Mouse (Mus musculus) stomach, embryonic 16.5 days (tissue): ENCODE data around the gene Tshz2. TPM values are rescaled to one million over a fixed set of nuclear protein-coding genes. Genes with fewer than 3 reads are reported as not detected.

Experiments
- ATAC-seq: fragments of 200-750 bp; cut with Nextera tagmentation; 2 replicates; pipeline ENCODE4 v1.8.0; 2017; ENCODE audit warnings: moderate number of reproducible peaks, moderate TSS enrichment; ENCODE audit not compliant: insufficient read depth, low FRiP score
- H3K27ac ChIP-seq: fragments of 300-500 bp; sonication (generic); 2 replicates; pipeline ENCODE4 v1.5.1; 2014; ENCODE audit warnings: low read length
- H3K27me3 ChIP-seq: fragments of 300-500 bp; sonication (generic); 2 replicates; pipeline ENCODE4 v1.6.1; 2014; ENCODE audit warnings: low read length, control low read depth, mixed read lengths; ENCODE audit not compliant: control insufficient read depth, insufficient read depth
- H3K36me3 ChIP-seq: fragments of 300-500 bp; sonication (generic); 2 replicates; pipeline ENCODE4 v1.6.1; 2014; ENCODE audit warnings: low read length; ENCODE audit not compliant: control insufficient read depth, insufficient read depth
- H3K4me1 ChIP-seq: fragments of 300-500 bp; sonication (generic); 2 replicates; pipeline ENCODE4 v1.6.1; 2014; ENCODE audit warnings: low read length, control low read depth, mixed read lengths; ENCODE audit not compliant: control insufficient read depth, insufficient read depth
- H3K4me2 ChIP-seq: fragments of 300-500 bp; sonication (generic); 2 replicates; pipeline ENCODE4 v1.6.1; 2014; ENCODE audit warnings: low read depth, low read length, mixed read lengths
- H3K4me3 ChIP-seq: fragments of 300-500 bp; sonication (generic); replicated peaks from 2 replicates; pipeline ENCODE4 v1.5.1; 2014; ENCODE audit warnings: mild to moderate bottlenecking, low read length
- H3K9ac ChIP-seq: fragments of 300-500 bp; sonication (generic); 2 replicates; pipeline ENCODE4 v1.6.1; 2014; ENCODE audit warnings: low read length
- H3K9me3 ChIP-seq: fragments of 300-500 bp; sonication (generic); replicated peaks from 2 replicates; pipeline ENCODE4 v1.6.1; 2016; ENCODE audit warnings: low read length, control low read depth; ENCODE audit not compliant: control insufficient read depth
- WGBS: fragments of 180-500 bp; shearing (Covaris S2); extraction: QIAGEN DNeasy Blood & Tissue Kit; methylation state at CpG from one replicate; pipeline ENCODE4 v1.1.7; 2014; 5-methylcytosine and 5-hydroxymethylcytosine counted together
- polyA plus RNA-seq: library from polyadenylated mRNA; unstranded; fragments of >200 nt; fragmentation: Nextera tagmentation; extraction: Ambion mirVana; gene quantifications from 2 replicates; pipeline ENCODE4 v1.2.1, GENCODE M21; 2015

The Tshz2 gene
- polyA plus RNA-seq, 1 experiment from 2014 or later, result 13.5 TPM

DNA sequence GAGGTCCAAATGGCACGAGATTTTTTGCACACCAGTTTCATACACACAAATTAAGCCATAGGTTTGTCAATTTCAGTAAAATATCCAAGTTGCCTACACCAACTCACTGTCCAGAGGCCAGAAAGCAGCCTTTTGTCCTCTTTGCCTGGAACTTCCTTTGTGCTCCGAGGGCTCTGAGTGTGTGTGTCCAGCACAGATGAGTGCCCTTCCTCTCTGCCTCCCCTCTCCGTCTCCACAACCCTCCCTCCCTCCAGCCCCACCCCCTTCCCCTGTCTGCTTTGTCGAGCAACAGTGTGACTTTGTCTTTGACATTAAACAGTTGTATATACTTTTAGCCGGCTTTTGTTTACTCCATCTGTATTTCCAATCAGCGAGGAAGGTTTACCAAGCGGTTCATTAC, 201.8 kb downstream of the Tshz2 start:
- peak overlapping the region; percentile 1; the same call in 1 of the 2 replicates for H3K27ac ChIP-seq
- no peak overlapping the region for H3K9ac ChIP-seq
- ATAC-seq, result peak; percentile 67; the same call in 1 of the 2 replicates
- H3K36me3 ChIP-seq, result no peaks in the 10 kb centered on the region
- WGBS, result 14% methylated on average over 7 of the region's 7 CpGs
- no peak overlapping the region for H3K4me3 ChIP-seq
- no peaks in the 10 kb centered on the region for H3K9me3 ChIP-seq
- H3K4me2 ChIP-seq, result no peak overlapping the region
- no peaks in the 10 kb centered on the region for H3K27me3 ChIP-seq
- peaks cover 5% of the 10 kb centered on the region; the same call in 1 of the 2 replicates for H3K4me1 ChIP-seq

DNA sequence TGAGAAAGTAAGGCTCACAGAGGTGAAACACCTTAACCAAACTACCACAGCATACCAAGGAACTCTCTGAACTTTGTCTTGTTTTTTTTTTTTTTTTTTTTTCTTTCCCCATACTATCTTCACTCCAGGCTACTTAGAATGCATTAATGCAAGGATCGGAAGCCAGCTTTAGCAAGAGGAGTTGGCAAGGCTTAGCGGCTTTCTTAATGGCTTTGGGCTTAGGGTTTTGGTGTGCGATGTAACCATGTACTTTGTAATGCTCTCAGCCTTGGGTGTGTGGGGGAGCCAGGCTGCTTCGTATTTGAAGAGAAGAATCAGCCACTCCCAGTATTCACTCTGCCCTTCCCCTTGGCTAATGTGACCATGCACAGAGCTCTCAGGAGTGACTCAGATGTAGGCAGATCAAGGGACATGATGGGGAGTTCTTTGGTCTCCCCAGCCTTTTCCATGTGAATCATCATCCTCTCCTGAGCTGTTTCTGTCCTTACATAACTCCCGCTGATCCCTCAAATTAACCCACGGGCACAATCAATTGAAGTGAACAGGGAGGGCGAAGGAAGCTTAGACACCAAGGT, 204.3 kb downstream of the Tshz2 start:
- no peak for ATAC-seq
- H3K9ac ChIP-seq, result no peak overlapping the region
- WGBS, result 67% methylated on average over 7 of the region's 7 CpGs
- H3K27me3 ChIP-seq, result no peaks in the 10 kb centered on the region
- no peaks in the 10 kb centered on the region for H3K36me3 ChIP-seq
- no peak overlapping the region for H3K4me2 ChIP-seq
- H3K4me3 ChIP-seq, result no peak overlapping the region
- no peak overlapping the region for H3K27ac ChIP-seq
- H3K9me3 ChIP-seq, result no peaks in the 10 kb centered on the region
- H3K4me1 ChIP-seq, result peaks cover 5% of the 10 kb centered on the region; the same call in 1 of the 2 replicates

DNA sequence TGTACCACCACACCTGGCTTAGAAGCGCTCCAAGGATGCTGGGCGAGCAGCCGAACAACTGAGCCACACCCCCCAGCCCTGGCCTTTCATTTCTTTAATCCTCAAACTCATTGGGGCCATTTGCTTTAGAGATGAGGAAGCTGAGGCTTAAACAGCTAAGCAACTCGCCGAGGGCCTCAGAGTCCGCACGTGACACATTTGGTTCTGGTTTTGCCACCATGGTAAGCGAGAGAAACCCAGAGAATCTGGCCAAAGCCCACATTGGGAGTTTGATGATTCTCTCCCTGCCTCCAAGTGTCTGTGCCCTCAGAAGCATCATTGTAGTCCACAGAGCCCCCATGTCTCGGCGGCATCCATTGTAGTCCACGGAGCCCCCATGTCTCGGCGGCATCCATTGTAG, 205.7 kb downstream of the Tshz2 start:
- Histone ChIP-seq H3K9me3 (no peaks in the 10 kb centered on the region), H3K36me3 (no peaks in the 10 kb centered on the region), H3K4me2 (no peak overlapping the region), H3K27ac (no peak overlapping the region), H3K4me1 (peaks cover 5% of the 10 kb centered on the region; the same call in 1 of the 2 replicates), H3K27me3 (no peaks in the 10 kb centered on the region), H3K4me3 (no peak overlapping the region), H3K9ac (no peak overlapping the region)
- 91% methylated on average over 13 of the region's 13 CpGs for WGBS
- ATAC-seq, result no peak

DNA sequence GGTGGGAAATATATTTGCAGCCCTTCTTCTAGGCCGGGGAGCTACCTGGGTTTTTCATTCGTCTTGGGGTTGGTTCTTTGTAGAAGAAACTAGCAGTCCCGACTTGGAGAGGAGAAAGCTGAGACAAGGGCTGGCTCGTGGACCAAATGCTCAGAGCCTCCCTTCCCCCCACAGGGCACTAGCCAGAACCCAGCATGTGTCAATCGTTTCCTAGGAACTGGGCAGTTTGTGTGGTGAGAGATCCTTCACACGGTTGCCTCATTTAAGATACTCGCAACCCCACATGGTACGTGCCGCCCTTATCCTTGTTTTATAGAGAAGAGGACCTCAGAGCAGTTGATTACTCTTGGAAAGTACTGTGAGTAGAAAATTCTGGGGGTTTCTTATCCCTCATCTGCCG, 208.6 kb downstream of the Tshz2 start:
- H3K4me2 ChIP-seq, result no peak overlapping the region
- no peak overlapping the region for H3K4me3 ChIP-seq
- H3K9ac ChIP-seq, result no peak overlapping the region
- no peak overlapping the region for H3K27ac ChIP-seq
- H3K9me3 ChIP-seq, result no peaks in the 10 kb centered on the region
- WGBS, result 73% methylated on average over 10 of the region's 10 CpGs
- H3K36me3 ChIP-seq, result no peaks in the 10 kb centered on the region
- H3K4me1 ChIP-seq, result no peaks in the 10 kb centered on the region
- H3K27me3 ChIP-seq, result no peaks in the 10 kb centered on the region
- no peak for ATAC-seq

DNA sequence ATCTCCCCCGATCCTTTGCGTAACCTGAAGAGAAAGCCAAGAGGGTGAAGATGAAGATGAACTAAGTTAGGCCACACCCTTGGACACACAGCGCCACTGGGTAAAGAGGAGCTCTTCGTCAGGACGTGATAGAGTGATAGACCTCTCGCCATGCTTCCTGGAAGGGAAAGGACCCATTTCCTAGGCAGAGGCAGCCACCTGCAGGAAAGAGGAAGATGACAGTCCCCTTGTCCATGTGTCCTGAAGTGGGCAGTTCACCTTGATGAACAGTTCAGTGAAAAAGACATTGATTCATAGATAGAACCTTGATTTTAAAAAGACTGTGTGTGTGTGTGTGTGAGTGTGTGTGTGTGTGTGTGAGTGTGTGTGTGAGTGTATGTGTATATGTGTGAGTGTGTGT, 209.7 kb downstream of the Tshz2 start:
- 70% methylated on average over 6 of the region's 6 CpGs for WGBS
- ATAC-seq, result no peak
- no peak overlapping the region for H3K4me3 ChIP-seq
- no peaks in the 10 kb centered on the region for H3K36me3 ChIP-seq
- H3K9me3 ChIP-seq, result no peaks in the 10 kb centered on the region
- no peak overlapping the region for H3K4me2 ChIP-seq
- no peaks in the 10 kb centered on the region for H3K4me1 ChIP-seq
- no peaks in the 10 kb centered on the region for H3K27me3 ChIP-seq
- H3K27ac ChIP-seq, result no peak overlapping the region
- no peak overlapping the region for H3K9ac ChIP-seq

DNA sequence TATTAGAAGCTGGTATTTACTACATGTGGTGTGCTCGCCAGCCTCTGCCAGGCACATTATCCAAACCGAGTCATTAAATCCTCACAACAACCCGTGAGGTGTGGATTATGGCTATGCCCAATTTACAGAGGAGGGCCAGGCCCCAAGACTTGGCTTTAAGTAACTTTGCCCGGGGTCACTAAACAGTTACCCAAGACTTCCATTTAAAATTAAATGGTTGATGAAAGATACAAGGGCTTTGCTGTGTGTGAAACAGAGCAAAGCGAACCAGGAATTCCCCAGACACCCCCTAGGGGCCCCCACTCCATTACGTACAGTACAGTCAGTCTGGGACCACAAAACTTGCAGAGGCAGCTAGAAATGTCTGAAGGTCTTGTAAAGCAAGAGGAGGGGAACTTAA, 210.7 kb downstream of the Tshz2 start:
- WGBS, result 78% methylated on average over 6 of the region's 6 CpGs
- no peak overlapping the region for H3K27ac ChIP-seq

DNA sequence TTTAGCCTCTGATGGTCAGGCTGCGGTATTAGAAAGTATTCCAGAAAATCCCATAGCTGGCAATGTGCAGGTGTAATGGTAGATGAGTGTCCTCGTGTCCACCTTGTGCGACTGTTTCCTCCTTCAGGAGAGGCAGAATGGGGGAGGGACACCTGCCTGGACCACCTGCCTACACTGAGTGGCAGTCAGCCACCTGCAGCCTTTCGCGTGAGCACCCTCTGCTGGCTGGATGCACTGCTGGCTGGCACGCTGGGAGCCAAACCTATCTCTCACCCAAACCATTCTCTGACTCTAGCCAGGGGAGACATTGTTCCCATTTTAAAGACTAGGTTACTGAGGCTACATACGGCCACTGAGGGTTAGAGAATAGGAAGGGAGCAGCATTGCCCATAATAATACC, 216.3 kb downstream of the Tshz2 start:
- no peak overlapping the region for H3K27ac ChIP-seq
- no peak overlapping the region for H3K4me2 ChIP-seq
- 37% methylated on average over 7 of the region's 7 CpGs for WGBS
- H3K27me3 ChIP-seq, result no peaks in the 10 kb centered on the region
- no peaks in the 10 kb centered on the region for H3K36me3 ChIP-seq
- ATAC-seq, result no peak
- H3K4me1 ChIP-seq, result no peaks in the 10 kb centered on the region
- no peaks in the 10 kb centered on the region for H3K9me3 ChIP-seq
- H3K4me3 ChIP-seq, result no peak overlapping the region
- H3K9ac ChIP-seq, result no peak overlapping the region

More for the DNA sequence above, 210.7 kb downstream of the Tshz2 start:
- H3K36me3 ChIP-seq, result no peaks in the 10 kb centered on the region
- no peaks in the 10 kb centered on the region for H3K4me1 ChIP-seq
- H3K4me2 ChIP-seq, result no peak overlapping the region
- no peak overlapping the region for H3K9ac ChIP-seq
- H3K4me3 ChIP-seq, result no peak overlapping the region
- ATAC-seq, result no peak
- H3K27me3 ChIP-seq, result no peaks in the 10 kb centered on the region
- no peaks in the 10 kb centered on the region for H3K9me3 ChIP-seq

DNA sequence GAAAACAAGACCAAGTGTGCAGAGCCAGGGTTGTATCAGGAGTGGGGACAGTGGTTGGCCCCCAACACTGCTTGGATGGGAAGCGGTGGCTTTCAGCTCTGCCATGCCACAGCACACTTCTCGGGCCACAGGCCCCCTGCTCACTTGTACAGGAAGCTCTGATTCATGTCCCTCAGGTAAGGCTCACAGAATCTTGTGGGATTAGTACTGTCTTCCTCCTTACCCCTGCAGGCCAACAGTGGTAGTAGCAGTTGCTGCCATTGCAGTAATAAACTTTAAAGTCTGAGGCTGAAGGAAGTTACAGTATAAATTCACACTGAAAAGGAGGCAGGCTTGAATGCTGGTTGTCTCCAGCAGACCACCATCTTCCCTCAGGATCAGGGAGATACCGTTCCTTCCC, 216.7 kb downstream of the Tshz2 start:
- Histone ChIP-seq H3K4me1 (no peaks in the 10 kb centered on the region), H3K27ac (no peak overlapping the region), H3K4me2 (no peak overlapping the region), H3K4me3 (no peak overlapping the region), H3K9ac (no peak overlapping the region), H3K36me3 (no peaks in the 10 kb centered on the region), H3K27me3 (no peaks in the 10 kb centered on the region), H3K9me3 (no peaks in the 10 kb centered on the region)
- WGBS, result 89% methylated on average over 3 of the region's 3 CpGs
- ATAC-seq, result no peak

DNA sequence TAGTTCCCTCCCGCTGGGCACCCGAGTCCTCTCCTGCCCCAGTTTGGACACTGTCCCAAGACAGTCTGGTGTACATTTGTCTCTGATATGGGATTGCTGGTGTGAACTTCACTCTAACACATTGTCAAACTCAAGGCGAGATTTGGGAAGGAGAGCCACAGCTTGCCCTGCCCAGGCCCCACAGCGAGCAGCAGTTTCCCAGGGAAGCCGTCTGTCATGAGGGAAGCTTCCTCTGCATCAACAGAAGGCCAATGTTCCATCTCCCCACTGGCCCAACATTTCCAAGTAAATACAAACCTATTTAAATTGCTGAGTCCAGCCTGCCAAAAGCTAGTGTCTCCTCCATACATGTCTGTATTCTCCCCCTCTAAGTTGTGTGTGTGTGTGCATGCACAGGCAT, 218.8 kb downstream of the Tshz2 start:
- H3K4me1 ChIP-seq, result no peaks in the 10 kb centered on the region
- 70% methylated on average over 5 of the region's 5 CpGs for WGBS
- H3K27me3 ChIP-seq, result no peaks in the 10 kb centered on the region
- ATAC-seq, result no peak
- H3K4me2 ChIP-seq, result no peak overlapping the region
- no peaks in the 10 kb centered on the region for H3K36me3 ChIP-seq
- no peak overlapping the region for H3K9ac ChIP-seq
- no peak overlapping the region for H3K27ac ChIP-seq
- no peaks in the 10 kb centered on the region for H3K9me3 ChIP-seq
- H3K4me3 ChIP-seq, result no peak overlapping the region
